Mouse (Mus musculus): ENCODE results near the gene Pdss2. TPM values are rescaled to one million over a fixed set of nuclear protein-coding genes. Genes with fewer than 3 reads are reported as not detected.

Gene Pdss2
- polyA plus RNA-seq, 1 experiment from 2014 or later, result 17.0 TPM

DNA sequence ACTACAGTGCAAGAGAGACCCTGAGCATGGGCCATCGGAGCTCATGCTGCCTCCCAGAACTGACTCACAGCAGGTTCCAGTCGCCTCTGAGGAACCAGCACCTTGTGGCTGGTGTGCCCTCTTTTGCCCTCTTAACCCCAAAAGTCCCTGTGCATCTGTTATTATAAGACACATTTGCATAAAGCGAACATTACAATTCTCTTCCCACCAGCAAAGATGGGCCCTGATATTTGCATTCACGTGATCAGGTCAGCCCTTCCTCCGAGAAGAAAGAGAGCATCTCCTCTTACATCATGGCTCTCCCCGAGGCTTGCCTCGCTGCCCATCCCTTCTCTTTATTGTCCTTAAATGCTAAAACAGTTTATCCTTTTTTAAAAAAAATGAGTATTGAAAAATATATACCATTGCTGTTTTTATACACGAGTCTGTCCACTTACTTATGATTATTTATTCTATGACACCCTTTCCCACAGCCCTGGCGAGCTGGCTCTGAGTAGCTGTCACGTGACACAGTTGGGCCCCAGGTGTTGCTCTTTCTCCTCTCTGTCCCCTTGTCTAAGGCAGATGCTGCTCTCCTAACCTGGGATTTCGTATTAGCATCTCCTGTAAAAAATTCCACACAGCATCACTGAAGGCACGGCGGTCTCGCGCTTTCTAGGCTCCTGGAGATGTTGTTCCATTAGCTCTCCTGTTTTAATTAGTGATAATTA lies 200.9 kb downstream of the Pdss2 start:
- Histone ChIP-seq H3K9me3 (no peaks in the 10 kb centered on the region), H3K27ac (replicated peaks) (peak overlapping the region; percentile 2; the same call in 1 of the 2 replicates), H3K9ac (no peak overlapping the region), H3K27me3 (no peaks in the 10 kb centered on the region), H3K4me1 (replicated peaks) (peaks cover 14% of the 10 kb centered on the region; the same call in 1 of the 2 replicates), H3K4me3 (no peak overlapping the region), H3K36me3 (no peaks in the 10 kb centered on the region), H3K4me2 (no peak overlapping the region)
- ATAC-seq (ENCODE audit: low FRiP score, low read depth), result no peak; the same call in 1 of the 2 replicates
- WGBS, result 46% methylated on average over 15 of the region's 15 CpGs

DNA sequence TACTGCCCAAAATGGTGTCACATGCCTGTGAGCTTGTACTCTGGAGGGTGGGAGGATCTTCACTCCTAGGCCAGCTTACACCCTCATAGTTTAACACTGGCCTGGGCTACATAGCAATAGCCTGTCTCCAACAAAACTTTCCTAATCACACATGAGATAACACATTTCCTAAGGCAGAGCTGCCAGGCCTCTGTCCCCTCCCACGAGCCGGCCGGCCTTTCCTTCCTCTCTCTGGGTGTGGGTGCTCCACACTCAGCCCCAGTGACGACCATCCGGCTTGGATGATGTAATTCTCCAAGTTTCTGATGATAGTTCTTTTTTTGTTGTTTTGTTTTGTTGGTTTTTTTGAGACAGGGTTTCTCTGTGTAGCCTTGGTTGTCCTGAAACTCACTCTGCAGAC lies 203.3 kb downstream of the Pdss2 start:
- 94% methylated on average over 5 of the region's 5 CpGs for WGBS
- H3K27ac ChIP-seq (replicated peaks), result no peak overlapping the region
- H3K9ac ChIP-seq, result no peak overlapping the region
- no peaks in the 10 kb centered on the region for H3K36me3 ChIP-seq
- no peaks in the 10 kb centered on the region for H3K9me3 ChIP-seq
- no peak for ATAC-seq (ENCODE audit: low FRiP score, low read depth)
- no peaks in the 10 kb centered on the region for H3K27me3 ChIP-seq
- H3K4me1 ChIP-seq (replicated peaks), result peaks cover 14% of the 10 kb centered on the region; the same call in 1 of the 2 replicates
- H3K4me2 ChIP-seq, result no peak overlapping the region
- no peak overlapping the region for H3K4me3 ChIP-seq

DNA sequence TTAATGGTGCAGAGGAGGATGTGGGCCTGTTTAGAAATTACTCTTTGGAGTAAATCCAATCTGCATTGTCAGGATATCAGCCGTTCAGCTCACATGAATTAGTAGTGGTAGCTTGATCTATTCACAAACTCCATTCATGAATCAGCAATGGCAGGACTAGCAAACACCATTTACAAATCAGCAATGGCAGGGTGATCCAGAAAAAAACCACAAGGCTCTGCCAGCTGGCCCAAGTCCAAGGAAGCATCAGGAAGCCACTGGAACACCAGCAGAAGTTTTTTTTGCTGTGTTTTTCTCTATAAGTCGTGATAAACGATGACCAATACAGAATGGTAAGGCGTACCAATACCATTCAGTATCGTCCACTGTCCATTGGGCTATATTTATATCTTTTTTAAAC lies 209.3 kb downstream of the Pdss2 start:
- ATAC-seq (ENCODE audit: low FRiP score, low read depth), result no peak
- Histone ChIP-seq H3K4me1 (replicated peaks) (no peaks in the 10 kb centered on the region), H3K9me3 (no peaks in the 10 kb centered on the region), H3K27me3 (no peaks in the 10 kb centered on the region), H3K27ac (replicated peaks) (no peak overlapping the region), H3K4me3 (no peak overlapping the region), H3K9ac (no peak overlapping the region), H3K4me2 (no peak overlapping the region), H3K36me3 (no peaks in the 10 kb centered on the region)
- WGBS, result 80% methylated on average over 5 of the region's 5 CpGs

DNA sequence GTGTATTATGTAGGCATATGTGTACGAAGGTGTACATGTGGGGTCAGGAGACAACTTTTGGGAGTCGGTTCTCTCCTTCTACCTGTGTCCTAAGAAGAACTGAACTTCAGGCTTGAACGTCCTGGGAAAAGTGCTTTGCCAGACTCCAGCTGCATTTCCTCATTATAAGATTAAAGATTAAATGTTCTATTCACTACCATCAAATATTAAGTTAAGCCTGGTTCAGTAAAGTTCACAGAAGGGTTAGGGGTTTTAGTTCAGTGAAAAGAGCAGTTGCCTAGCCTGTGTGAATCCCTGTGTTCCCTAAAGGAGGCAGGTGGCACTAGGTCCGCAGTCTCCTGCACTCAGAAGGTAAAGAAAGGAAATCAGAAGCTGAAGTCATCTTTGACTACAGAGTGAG lies 213.0 kb downstream of the Pdss2 start:
- Histone ChIP-seq H3K4me3 (no peak overlapping the region), H3K9ac (no peak overlapping the region), H3K27ac (replicated peaks) (no peak overlapping the region), H3K9me3 (no peaks in the 10 kb centered on the region), H3K4me2 (no peak overlapping the region), H3K36me3 (no peaks in the 10 kb centered on the region), H3K4me1 (replicated peaks) (peaks cover 8% of the 10 kb centered on the region), H3K27me3 (no peaks in the 10 kb centered on the region)
- 95% methylated on average over 4 of the region's 4 CpGs for whole genome bisulfite sequencing
- no peak for ATAC-seq (ENCODE audit: low FRiP score, low read depth)

DNA sequence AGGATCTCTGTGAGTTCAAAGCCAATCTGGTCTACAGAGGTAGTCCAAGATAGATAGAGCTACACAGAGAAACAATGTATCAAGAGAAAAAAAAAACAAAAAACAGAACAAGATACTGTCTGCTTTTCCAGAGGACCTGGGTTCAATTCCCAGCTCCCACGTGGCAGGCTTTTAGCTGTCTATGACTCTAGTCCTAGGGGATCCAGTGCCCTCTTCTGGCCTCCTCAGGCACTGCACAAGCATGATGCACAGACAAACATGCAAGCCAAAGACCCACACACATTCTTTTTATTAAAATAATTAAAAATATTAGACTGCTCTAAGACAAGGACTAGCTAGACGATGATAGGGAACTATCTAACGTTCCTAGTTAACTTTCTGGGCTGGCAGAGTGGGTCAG lies 214.5 kb downstream of the Pdss2 start:
- H3K4me1 ChIP-seq (replicated peaks), result peaks cover 17% of the 10 kb centered on the region
- ATAC-seq (ENCODE audit: low FRiP score, low read depth), result no peak
- H3K36me3 ChIP-seq, result no peaks in the 10 kb centered on the region
- WGBS, result 93% methylated on average over 3 of the region's 3 CpGs
- H3K9me3 ChIP-seq, result no peaks in the 10 kb centered on the region
- H3K9ac ChIP-seq, result no peak overlapping the region
- H3K27ac ChIP-seq (replicated peaks), result no peak overlapping the region
- no peaks in the 10 kb centered on the region for H3K27me3 ChIP-seq
- no peak overlapping the region for H3K4me3 ChIP-seq
- no peak overlapping the region for H3K4me2 ChIP-seq

DNA sequence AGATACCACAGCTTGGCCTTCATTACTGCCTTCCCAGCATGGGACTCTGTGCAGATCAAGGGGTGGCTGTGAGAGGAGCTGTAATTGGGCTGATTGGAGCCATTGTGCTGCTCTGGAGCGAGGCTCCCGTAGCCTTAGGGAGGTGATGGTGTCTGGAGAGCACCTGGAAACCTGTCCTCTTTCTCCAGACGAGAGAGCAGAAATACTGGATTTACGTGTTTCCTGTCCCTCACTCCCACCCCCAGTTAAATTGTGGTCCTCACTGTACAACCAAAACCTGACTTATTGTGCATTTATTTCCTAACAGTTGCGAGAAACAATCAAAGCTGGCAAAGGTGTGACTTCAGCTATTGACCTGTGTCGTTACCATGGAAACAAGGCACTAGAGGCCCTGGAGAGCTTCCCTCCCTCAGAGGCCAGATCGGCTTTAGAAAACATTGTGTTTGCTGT lies 218.2 kb downstream of the Pdss2 start:
- H3K9me3 ChIP-seq, result no peaks in the 10 kb centered on the region
- peak; percentile 67; the same call in 1 of the 2 replicates for ATAC-seq (ENCODE audit: low FRiP score, low read depth)
- H3K4me1 ChIP-seq (replicated peaks), result peaks cover 17% of the 10 kb centered on the region
- H3K36me3 ChIP-seq, result no peaks in the 10 kb centered on the region
- peak overlapping the region; percentile 79 for H3K27ac ChIP-seq (replicated peaks)
- H3K9ac ChIP-seq, result no peak overlapping the region
- peak overlapping the region; percentile 10 for H3K4me2 ChIP-seq
- H3K4me3 ChIP-seq, result no peak overlapping the region
- 8% methylated on average over 7 of the region's 7 CpGs for WGBS
- H3K27me3 ChIP-seq, result no peaks in the 10 kb centered on the region

DNA sequence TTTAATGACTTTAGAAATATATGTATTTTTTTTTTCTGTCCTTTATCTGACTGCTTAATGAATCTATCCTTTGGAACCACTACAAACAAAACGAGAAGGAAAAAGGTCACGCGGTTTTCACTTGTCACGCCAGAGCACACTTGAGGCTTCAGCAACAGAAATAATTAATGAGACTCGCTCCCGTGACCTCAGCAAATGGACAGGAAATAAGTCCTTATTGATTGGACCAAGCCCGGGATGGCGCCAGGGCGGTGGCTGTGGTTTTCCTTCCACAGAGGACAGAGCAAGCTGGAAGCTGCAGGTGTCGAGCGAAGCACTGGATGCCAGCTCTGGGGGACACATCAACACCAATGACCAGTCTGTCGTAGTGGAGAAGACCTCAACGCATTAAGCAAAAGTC lies 218.8 kb downstream of the Pdss2 start:
- Histone ChIP-seq H3K27me3 (no peaks in the 10 kb centered on the region), H3K4me2 (0 out of 2 replicates have a peak overlapping the region, but pooled peaks have one; percentile 12), H3K36me3 (no peaks in the 10 kb centered on the region), H3K4me1 (replicated peaks) (peaks cover 17% of the 10 kb centered on the region), H3K4me3 (no peak overlapping the region), H3K9ac (no peak overlapping the region), H3K27ac (replicated peaks) (peak overlapping the region; percentile 79), H3K9me3 (no peaks in the 10 kb centered on the region)
- WGBS, result 19% methylated on average over 13 of the region's 13 CpGs
- no peak for ATAC-seq (ENCODE audit: low FRiP score, low read depth)

DNA sequence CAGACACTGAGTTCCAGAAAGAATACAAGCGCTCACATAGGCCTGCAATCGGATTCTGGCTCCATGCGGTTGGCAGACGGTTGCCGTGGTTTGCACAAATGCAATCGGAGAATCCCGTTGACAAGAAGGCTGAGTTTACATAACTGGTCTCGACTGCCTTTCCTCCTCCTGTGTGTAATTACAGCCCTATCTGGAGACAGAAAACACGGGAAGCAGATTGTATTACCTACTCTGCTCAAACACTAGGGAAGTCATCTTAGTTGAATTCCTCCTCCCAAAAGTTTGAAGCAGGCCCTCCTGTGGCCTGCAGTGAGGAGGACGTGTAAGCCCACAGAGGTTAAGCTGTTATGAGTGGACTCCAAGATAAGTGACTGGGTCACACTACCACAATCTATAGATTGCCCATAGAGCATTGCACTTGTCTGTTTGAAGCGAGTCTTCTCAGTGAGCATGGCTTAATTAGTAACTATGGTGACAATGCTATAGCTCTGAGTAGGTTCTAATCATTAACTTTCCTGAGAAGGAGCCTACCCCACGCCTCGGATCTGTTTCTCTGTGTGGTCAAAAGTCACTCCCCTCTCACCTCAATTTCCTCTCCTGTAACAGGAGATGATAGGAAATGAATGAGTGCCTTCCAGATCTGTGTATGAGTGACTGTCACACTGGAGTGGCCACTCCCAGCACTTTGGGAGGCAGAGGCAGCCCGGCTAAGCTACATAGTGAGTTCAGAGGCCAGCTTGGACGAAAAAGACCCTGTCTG lies 219.9 kb downstream of the Pdss2 start:
- Histone ChIP-seq H3K4me2 (no peak overlapping the region), H3K36me3 (no peaks in the 10 kb centered on the region), H3K4me1 (replicated peaks) (peaks cover 17% of the 10 kb centered on the region), H3K27me3 (no peaks in the 10 kb centered on the region), H3K9me3 (no peaks in the 10 kb centered on the region), H3K27ac (replicated peaks) (0 out of 2 replicates have a peak overlapping the region, but pooled peaks have one; percentile 1), H3K9ac (no peak overlapping the region), H3K4me3 (no peak overlapping the region)
- ATAC-seq (ENCODE audit: low FRiP score, low read depth), result no peak
- 45% methylated on average over 15 of the region's 15 CpGs for WGBS

DNA sequence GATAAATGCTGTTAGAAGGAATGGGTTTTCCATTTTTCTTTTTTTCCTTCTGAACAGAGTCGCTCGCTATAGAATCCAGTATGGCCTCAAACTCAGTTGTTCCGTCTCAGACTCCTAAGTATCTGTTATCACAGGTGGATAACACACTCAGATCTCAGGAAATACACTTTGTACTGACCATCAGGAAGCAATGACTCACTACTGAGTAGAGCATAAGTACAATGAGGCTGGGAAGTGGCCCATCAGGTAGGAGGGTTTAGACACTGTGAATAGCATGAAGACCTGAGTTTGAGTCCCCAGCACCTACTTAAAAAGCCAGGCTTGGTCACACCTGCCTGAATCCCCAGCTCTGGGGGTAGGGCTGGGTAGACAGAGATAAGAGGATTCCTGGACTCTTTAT lies 227.4 kb downstream of the Pdss2 start:
- H3K9me3 ChIP-seq, result no peaks in the 10 kb centered on the region
- H3K4me1 ChIP-seq (replicated peaks), result peaks cover 14% of the 10 kb centered on the region
- no peak overlapping the region for H3K9ac ChIP-seq
- no peak overlapping the region for H3K27ac ChIP-seq (replicated peaks)
- H3K4me3 ChIP-seq, result no peak overlapping the region
- WGBS, result 96% methylated on average over 3 of the region's 3 CpGs
- H3K36me3 ChIP-seq, result no peaks in the 10 kb centered on the region
- H3K27me3 ChIP-seq, result no peaks in the 10 kb centered on the region
- ATAC-seq (ENCODE audit: low FRiP score, low read depth), result no peak
- no peak overlapping the region for H3K4me2 ChIP-seq

DNA sequence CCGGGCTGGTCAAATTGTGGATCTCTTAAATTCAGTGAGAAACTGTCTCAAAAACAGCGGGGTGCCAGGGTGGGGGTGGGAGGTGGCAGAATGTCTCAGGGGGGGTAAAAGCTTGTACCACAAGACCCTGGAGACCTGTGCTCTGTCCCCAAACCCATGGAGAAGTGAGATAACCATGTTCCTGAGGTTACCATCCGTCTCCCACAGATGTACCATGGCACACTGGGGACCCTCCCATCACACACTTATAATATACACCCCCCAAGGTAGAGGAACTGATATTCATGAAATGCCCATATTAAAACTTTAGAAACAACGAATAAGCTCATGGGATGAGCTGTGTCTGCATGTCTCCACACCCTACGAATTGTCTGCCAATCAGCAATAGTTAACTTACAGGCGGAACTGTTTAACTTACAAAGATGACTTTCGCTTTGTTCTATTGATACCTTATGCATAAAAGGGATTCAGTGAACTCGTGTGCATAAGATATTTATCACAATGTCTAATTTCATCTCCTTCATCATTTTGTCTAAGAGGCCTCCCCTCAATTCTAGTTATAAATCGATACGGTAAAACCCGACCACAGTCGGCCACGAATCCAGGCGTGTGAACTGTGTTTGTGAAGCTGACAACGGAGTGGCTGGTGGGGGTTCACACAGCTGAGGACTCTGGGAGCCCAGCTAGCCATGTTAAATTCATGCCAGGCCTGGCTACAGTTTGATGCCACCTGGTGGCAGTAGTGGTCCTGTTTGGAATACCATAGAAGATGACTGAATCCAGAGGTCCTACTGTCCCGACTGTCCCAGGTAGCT lies 230.8 kb downstream of the Pdss2 start:
- no peaks in the 10 kb centered on the region for H3K27me3 ChIP-seq
- no peaks in the 10 kb centered on the region for H3K36me3 ChIP-seq
- ATAC-seq (ENCODE audit: low FRiP score, low read depth), result peak; percentile 94
- H3K4me2 ChIP-seq, result peak overlapping the region; percentile 50
- peak overlapping the region; percentile 19; the same call in 1 of the 2 replicates for H3K4me3 ChIP-seq
- peak overlapping the region; percentile 19; the same call in 1 of the 2 replicates for H3K9ac ChIP-seq
- 23% methylated on average over 16 of the region's 16 CpGs for WGBS
- H3K27ac ChIP-seq (replicated peaks), result no peak overlapping the region
- no peaks in the 10 kb centered on the region for H3K9me3 ChIP-seq
- H3K4me1 ChIP-seq (replicated peaks), result peaks cover 14% of the 10 kb centered on the region

DNA sequence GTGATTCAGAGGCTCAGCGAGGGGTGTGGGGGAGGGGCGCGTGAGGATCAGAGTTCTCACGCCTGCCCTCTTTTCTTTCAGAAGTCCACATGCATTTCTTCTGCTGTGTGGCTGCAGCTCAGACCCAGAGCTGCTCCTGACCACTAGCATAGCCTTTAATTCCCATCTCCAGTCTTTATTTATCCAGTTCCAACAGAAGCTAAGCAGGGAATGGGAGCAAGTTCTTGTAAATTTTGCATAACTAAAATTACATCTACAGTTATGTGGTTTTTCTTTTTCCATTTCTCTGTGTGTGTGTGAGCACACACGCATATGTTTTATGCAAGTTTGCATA lies 231.3 kb downstream of the Pdss2 start:
- 20% methylated on average over 5 of the region's 5 CpGs for WGBS
- peaks cover 14% of the 10 kb centered on the region for H3K4me1 ChIP-seq (replicated peaks)
- H3K9ac ChIP-seq, result peak overlapping the region; percentile 19; the same call in 1 of the 2 replicates
- peak overlapping the region; percentile 50 for H3K4me2 ChIP-seq
- no peaks in the 10 kb centered on the region for H3K9me3 ChIP-seq
- H3K27ac ChIP-seq (replicated peaks), result no peak overlapping the region
- H3K27me3 ChIP-seq, result no peaks in the 10 kb centered on the region
- 0 out of 2 replicates have a peak overlapping the region, but pooled peaks have one; percentile 19 for H3K4me3 ChIP-seq
- H3K36me3 ChIP-seq, result no peaks in the 10 kb centered on the region
- ATAC-seq (ENCODE audit: low FRiP score, low read depth), result no peak; the same call in 1 of the 2 replicates

DNA sequence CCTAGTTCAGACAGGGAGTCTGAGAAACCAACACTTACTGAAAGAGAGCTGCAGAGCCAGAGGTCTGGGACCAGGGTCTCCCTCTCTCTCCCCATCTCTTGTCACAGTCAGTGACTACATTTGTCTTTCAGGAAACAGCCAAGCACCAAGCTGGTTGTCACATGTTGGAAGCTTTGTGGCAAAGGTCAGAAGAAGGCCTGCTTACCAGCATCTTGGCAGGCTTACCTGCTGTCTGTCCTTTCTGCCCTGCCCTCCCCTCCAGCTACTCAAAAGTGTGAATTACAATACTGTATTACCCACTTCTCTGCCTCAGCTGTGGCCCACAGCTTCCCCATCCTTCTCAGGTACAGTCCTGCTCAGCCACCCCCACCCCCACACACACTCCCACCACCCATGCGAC lies 232.9 kb downstream of the Pdss2 start:
- Histone ChIP-seq H3K27me3 (no peaks in the 10 kb centered on the region), H3K27ac (replicated peaks) (no peak overlapping the region), H3K9ac (no peak overlapping the region), H3K9me3 (no peaks in the 10 kb centered on the region), H3K36me3 (no peaks in the 10 kb centered on the region), H3K4me1 (replicated peaks) (peaks cover 14% of the 10 kb centered on the region), H3K4me2 (no peak overlapping the region), H3K4me3 (no peak overlapping the region)
- WGBS, result 87% methylated on average over 1 of the region's 1 CpGs
- no peak for ATAC-seq (ENCODE audit: low FRiP score, low read depth)
